Mouse (Mus musculus) E14TG2a.4 (cell line): ENCODE results near the gene Slc3a1.

Experiments used
- H3K27me3 ChIP-seq: 2 replicates; pipeline ENCODE4 v1.6.1; 2014; ENCODE audit warnings: low read length, control low read depth; ENCODE audit not compliant: insufficient read depth
- H3K36me3 ChIP-seq: 2 replicates; pipeline ENCODE4 v1.6.1; 2014; ENCODE audit warnings: low read length, control low read depth; ENCODE audit not compliant: insufficient read depth
- H3K4me1 ChIP-seq: replicated peaks from 2 replicates; pipeline ENCODE4 v1.6.1; 2014; ENCODE audit warnings: low read depth, low read length, control low read depth
- H3K4me3 ChIP-seq: replicated peaks from 2 replicates; pipeline ENCODE4 v1.5.1; 2014; ENCODE audit warnings: mild to moderate bottlenecking, low read length
- H3K9me3 ChIP-seq: 2 replicates; pipeline ENCODE4 v1.6.1; 2014; ENCODE audit warnings: low read length, control low read depth
- CTCF ChIP-seq: conservative IDR thresholded peaks from 2 replicates; pipeline ENCODE4 v1.5.1; 2014; ENCODE audit warnings: low read length
- NANOG ChIP-seq: IDR thresholded peaks from 2 replicates; pipeline ENCODE4 v1.6.1; 2014; ENCODE audit warnings: borderline replicate concordance, low read length, mixed read lengths
- POU5F1 ChIP-seq: IDR thresholded peaks from 2 replicates; pipeline ENCODE4 v1.6.1; 2014; ENCODE audit warnings: low read length, borderline replicate concordance

The Slc3a1 gene

DNA sequence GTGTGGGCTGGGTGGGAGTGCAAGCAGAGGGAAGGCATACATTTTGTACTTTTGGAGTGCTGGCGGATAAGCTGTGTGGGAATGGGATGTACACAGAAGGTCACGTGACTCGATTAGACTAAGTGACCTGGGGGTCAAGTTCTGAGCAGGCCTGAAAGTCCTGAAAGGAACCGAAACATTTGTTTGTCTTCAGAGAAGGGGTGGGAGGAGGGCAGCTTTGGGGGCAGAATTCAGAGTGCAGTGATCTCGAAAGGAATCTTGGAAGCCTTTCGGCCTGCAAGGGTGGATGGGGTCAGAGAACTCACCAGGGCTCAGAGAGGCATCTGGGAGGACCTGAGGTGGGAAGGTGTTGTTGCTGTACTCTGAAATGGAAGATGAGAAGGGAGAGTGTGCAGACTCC, 14.2 kb downstream of the Slc3a1 start:
- H3K27me3 ChIP-seq: no peaks in the 10 kb centered on the region
- H3K4me1 ChIP-seq: no peaks in the 10 kb centered on the region
- TF ChIP-seq CTCF (no peak), NANOG (no peak), POU5F1 (no peak)
- H3K9me3 ChIP-seq: no peaks in the 10 kb centered on the region
- H3K36me3 ChIP-seq: no peaks in the 10 kb centered on the region
- H3K4me3 ChIP-seq: no peak overlapping the region

DNA sequence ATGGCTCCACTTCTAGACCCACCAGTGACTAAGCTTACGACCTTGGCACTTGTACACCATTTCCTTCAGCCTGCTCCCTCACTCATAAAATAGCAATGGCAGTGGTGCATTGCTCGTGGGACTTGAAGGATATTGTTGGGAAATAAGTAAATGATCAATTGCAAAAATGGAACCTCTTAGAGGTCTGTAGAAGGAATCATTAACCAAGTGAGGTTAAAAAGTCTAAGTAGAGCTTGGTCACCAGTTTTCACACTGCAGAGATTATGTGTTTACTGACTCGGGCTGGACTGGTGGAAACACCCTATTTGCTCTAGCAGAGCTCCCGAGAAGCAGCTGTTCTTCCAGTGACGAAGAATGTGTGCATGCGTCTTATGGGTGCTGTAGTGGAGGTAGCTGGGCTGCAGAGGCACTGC, 15.2 kb downstream of the Slc3a1 start:
- Histone ChIP-seq H3K27me3 (no peaks in the 10 kb centered on the region), H3K4me1 (no peaks in the 10 kb centered on the region), H3K4me3 (no peak overlapping the region), H3K36me3 (no peaks in the 10 kb centered on the region), H3K9me3 (no peaks in the 10 kb centered on the region)
- TF ChIP-seq NANOG (no peak), POU5F1 (no peak), CTCF (no peak)

DNA sequence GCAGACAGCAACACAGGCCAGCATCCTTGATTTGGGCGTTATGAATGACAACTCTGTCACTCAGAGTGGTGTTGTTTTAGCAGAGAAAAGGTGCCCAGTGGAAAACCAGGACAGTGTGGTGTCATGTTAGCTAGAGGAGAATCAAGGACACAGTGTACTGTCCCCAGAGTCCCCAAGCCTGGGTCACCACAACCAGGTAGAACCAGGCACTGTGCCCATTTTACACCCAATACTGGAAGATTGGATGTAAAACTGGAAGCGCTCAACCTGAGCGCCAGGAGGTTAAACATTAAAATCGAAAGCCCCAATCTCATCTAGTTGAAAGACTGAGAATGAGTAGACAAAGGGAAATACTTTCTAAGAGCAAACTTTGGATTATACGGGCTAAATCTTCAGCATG, 16.3 kb downstream of the Slc3a1 start:
- no peaks in the 10 kb centered on the region for H3K36me3 ChIP-seq
- no peaks in the 10 kb centered on the region for H3K4me1 ChIP-seq
- TF ChIP-seq POU5F1: no peak
- TF ChIP-seq NANOG: no peak
- no peak for TF ChIP-seq CTCF
- no peaks in the 10 kb centered on the region for H3K9me3 ChIP-seq
- no peak overlapping the region for H3K4me3 ChIP-seq
- H3K27me3 ChIP-seq: no peaks in the 10 kb centered on the region

DNA sequence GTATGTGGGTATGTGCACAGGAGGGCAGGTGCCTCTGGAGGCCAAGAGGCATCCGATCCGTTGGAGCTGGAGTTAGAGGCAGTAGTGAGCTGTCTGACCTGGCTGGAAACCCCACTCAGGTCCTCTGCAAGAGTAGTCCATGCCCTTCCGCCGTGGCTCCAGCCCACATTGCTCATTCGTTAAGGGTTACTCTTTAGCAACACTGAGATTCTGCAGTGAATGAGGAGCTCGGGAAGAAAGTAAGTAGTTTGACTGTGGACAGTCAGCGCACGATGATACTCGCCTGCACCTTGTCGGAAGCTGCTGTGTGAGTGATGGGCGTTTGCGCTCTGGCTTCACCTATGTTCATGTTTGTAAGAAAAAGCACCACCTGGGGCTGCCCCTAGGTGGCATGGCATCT, 17.0 kb downstream of the Slc3a1 start:
- no peaks in the 10 kb centered on the region for H3K4me1 ChIP-seq
- no peaks in the 10 kb centered on the region for H3K36me3 ChIP-seq
- TF ChIP-seq NANOG (no peak), POU5F1 (no peak), CTCF (no peak)
- no peaks in the 10 kb centered on the region for H3K27me3 ChIP-seq
- H3K4me3 ChIP-seq: no peak overlapping the region
- H3K9me3 ChIP-seq: no peaks in the 10 kb centered on the region

DNA sequence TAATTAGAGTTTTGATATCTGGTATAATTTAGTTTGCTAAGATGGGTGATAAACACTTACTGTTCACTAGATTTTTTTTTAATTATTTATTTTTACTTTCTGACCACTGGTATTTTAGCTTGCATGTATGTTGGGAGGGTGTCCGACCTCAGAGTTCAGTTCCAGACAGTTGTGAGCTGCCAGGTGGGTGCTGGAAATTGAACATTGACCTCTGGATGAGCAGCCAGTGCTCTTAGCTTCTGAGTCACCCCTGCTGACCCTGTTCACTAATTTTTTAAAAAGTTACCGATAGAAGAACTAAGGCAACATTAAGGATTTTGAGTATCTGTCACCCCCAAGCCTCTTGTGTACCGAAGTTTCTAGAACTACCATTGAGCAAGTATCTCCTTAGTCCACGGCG, 20.2 kb downstream of the Slc3a1 start:
- TF ChIP-seq CTCF: no peak
- TF ChIP-seq POU5F1: no peak
- no peak for TF ChIP-seq NANOG
- no peaks in the 10 kb centered on the region for H3K9me3 ChIP-seq
- H3K4me3 ChIP-seq: no peak overlapping the region
- no peaks in the 10 kb centered on the region for H3K36me3 ChIP-seq
- H3K4me1 ChIP-seq: no peaks in the 10 kb centered on the region
- H3K27me3 ChIP-seq: no peaks in the 10 kb centered on the region

DNA sequence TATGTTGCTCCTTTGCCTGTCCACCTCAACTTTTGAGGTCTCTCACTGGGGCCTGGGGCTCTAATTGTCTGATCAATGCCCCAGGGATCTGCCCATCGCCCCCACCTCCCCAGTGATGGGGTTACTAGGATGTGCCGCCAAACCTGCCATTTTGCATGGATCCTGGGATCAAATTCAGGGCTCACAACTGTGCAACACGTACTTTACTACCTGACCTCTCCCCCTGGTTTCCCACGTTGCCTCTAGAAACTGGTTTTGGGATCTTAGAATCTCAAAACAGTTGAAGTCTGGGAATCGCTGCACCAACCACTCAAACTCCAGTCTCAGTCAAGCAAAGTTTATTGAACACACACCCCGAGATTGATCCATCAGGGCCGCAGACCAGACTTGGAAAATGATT, 30.1 kb downstream of the Slc3a1 start:
- Histone ChIP-seq H3K36me3 (peaks cover 5% of the 10 kb centered on the region), H3K27me3 (no peaks in the 10 kb centered on the region), H3K9me3 (no peaks in the 10 kb centered on the region), H3K4me1 (peaks cover 6% of the 10 kb centered on the region), H3K4me3 (no peak overlapping the region)
- no peak for TF ChIP-seq POU5F1
- TF ChIP-seq NANOG: no peak
- no peak for TF ChIP-seq CTCF

DNA sequence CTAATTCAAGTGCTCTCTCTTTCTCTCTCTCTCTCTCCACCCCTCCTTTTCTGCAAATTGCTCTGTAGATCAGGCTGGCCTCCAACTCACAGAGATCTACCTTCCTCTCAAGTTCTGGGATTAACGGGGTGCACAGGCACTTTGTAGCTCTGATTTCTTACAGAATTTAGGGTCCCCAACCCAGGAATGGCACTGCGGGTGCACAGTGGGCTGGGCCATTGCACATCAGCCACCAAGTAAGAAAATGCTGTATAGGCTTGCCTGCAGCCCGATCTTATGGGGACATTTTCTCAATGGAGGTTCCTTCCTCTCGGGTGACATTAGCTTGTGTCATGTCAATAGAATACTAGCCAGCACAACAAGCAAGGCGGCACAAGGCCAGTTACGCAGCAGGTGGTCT, 31.0 kb downstream of the Slc3a1 start:
- TF ChIP-seq POU5F1 (no peak), NANOG (no peak), CTCF (no peak)
- no peaks in the 10 kb centered on the region for H3K9me3 ChIP-seq
- no peaks in the 10 kb centered on the region for H3K27me3 ChIP-seq
- no peak overlapping the region for H3K4me3 ChIP-seq
- H3K4me1 ChIP-seq: peaks cover 6% of the 10 kb centered on the region
- peaks cover 13% of the 10 kb centered on the region for H3K36me3 ChIP-seq

DNA sequence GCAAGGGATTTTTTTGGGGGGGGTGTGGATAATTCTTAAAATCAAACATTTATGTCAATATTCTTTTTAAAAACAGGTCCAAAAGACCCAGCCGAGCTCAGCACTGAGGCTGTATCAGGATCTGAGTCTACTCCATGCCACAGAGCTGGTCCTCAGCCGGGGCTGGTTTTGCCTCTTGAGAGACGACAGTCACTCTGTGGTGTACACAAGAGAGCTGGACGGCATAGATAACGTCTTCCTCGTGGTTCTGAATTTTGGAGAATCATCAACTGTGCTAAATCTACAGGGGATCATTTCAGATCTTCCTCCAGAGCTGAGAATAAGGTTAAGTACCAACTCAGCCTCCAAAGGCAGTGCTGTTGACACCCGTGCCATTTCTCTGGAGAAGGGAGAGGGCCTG, 35.4 kb downstream of the Slc3a1 start:
- Histone ChIP-seq H3K27me3 (no peaks in the 10 kb centered on the region), H3K4me3 (no peak overlapping the region), H3K4me1 (peaks cover 6% of the 10 kb centered on the region), H3K36me3 (peaks cover 49% of the 10 kb centered on the region), H3K9me3 (no peaks in the 10 kb centered on the region)
- TF ChIP-seq POU5F1 (no peak), CTCF (no peak)

DNA sequence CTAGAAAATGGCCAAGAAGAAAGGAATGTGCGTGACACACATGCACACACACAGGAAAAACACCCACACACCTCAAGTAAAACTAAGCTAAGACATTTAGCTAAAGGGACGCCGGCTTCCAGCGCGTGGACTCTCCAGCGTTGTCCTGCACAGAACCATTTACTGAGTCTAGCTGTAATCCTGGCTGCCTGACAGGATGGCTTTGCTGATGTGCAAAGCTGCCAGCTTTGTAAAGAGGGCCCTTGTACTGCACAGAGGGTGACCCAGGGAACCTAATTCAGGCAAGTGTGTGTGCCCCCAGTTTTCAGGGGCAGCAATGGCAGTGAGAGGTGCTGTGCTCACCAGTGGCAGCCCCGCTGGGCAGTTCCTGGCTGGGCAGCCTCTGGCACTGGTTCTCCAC, 39.2 kb downstream of the Slc3a1 start:
- H3K27me3 ChIP-seq: no peaks in the 10 kb centered on the region
- TF ChIP-seq POU5F1 (no peak), NANOG (no peak), CTCF (no peak)
- peaks cover 78% of the 10 kb centered on the region for H3K36me3 ChIP-seq
- H3K4me1 ChIP-seq: peaks cover 5% of the 10 kb centered on the region; the same call in 1 of the 2 replicates
- no peak overlapping the region for H3K4me3 ChIP-seq
- H3K9me3 ChIP-seq: no peaks in the 10 kb centered on the region

DNA sequence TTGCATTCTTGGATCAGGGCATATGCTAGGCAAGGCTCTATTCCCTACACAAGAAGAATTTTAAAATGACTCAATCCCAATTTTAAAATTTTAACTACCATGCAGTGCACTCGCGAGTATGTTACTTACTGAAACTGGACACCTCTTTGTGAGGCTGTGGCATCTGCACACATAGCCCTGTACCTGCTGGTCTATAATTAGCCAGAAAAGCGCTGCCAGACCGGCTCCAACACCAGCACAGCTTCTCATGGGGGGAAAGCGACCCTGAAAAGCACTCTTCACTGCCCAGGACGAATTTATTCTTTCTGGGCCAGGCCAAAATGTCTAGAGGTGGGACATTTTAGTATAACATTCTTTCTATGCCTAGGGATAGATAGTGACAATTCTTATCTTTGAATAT, 42.5 kb downstream of the Slc3a1 start:
- peaks cover 57% of the 10 kb centered on the region for H3K36me3 ChIP-seq
- TF ChIP-seq NANOG (no peak), CTCF (no peak), POU5F1 (no peak)

More for the DNA sequence above, 42.5 kb downstream of the Slc3a1 start:
- Histone ChIP-seq H3K4me1 (peaks cover 14% of the 10 kb centered on the region), H3K27me3 (no peaks in the 10 kb centered on the region), H3K4me3 (no peak overlapping the region), H3K9me3 (no peaks in the 10 kb centered on the region)
